Mouse (Mus musculus): ENCODE results near the gene Cradd. TPM values are rescaled to one million over a fixed set of nuclear protein-coding genes. Genes with fewer than 3 reads are reported as not detected.

Gene Cradd
- total RNA-seq, 2 experiments from 2014 or later: 13.5 to 14.3 TPM

DNA sequence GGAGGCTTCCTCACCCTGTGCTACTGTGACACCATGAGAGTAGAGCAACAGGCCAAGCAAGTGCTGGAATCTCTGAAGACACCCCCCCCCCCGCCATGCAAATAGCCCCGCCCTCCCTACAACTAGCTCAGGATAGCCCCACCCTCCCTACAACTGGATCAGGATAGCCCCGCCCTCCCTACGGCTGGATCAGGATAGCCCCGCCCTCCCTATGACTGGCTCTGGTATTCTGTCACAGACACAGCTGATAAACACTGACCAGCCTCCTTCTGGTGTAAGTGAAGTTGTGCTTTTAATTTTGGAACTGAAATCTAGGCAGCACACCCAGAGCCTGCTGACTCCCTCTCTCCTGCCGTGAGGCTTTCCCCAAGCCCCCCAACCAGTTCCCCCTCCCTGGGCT, 75.6 kb downstream of the Cradd start:
- no peak for DNase-seq (ENCODE audit: low spot score in 2 of 2)

DNA sequence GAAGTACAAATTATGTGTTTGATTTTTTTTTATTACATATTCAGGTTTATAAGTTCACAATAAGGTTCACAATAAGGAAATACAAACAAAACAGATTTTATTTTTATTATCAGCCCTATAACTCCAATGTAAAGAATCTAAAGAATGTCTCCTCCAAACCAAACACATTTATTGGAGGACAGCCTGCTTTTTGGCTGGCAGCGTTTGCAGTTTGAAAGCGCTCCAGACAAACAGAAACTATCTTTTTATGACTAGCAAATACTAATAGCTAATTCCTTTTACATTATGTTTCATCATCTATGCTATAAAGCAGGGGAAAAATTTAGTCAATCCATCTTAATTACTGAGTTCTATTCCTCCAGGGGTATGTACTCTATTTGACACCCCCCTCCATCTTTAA, 77.2 kb downstream of the Cradd start:
- DNase-seq (ENCODE audit: low spot score in 2 of 2): no peak

DNA sequence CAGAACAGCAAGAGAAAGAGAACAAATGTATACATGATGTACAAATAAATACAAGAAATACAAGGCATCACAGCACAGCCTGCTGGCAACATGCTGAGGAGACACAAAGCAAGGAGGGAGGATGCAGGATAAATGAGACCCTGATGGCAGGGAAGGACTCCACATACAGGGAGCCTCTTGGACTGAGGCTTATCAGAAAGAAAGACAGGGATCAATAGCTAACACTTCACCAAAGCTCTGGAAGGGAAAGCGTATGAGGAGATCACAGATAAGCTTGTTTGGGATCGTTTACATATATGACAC, 78.3 kb downstream of the Cradd start:
- DNase-seq (ENCODE audit: low spot score in 2 of 2): no peak

DNA sequence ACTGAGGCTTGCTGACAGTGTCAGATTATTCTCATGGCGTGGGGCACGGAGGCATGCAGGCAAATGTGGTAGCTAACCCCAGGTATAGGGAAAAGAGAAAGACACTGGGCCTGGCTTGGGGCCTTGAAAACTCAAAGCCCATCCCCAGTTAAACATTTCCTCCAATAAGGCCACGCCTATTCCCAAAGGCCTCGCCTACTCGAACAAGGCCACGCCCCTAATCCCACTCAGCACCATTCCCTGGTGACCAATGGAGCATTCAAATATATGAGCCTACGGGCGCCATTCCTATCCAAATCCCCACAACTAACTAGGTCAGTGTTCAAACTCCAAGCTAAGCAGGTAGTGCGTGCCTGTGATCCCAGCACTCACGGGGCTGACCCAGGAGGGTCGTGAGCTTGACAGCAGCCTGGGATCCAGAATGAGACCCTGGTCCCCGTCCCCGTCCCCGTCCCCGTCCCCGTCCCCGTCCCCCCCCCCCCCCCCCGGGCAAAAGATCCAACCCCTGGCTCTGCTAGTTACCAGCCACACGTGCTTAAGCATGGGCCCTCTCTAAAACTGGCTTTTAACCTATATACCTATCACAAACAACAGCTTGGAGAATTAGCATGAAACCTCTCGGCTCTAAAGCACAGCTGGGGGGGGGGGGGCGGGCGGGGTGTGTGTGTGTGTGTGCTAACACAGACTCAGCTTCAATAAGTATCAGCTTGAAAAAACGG, 78.8 kb downstream of the Cradd start:
- DNase-seq (ENCODE audit: low spot score in 2 of 2): no peak

DNA sequence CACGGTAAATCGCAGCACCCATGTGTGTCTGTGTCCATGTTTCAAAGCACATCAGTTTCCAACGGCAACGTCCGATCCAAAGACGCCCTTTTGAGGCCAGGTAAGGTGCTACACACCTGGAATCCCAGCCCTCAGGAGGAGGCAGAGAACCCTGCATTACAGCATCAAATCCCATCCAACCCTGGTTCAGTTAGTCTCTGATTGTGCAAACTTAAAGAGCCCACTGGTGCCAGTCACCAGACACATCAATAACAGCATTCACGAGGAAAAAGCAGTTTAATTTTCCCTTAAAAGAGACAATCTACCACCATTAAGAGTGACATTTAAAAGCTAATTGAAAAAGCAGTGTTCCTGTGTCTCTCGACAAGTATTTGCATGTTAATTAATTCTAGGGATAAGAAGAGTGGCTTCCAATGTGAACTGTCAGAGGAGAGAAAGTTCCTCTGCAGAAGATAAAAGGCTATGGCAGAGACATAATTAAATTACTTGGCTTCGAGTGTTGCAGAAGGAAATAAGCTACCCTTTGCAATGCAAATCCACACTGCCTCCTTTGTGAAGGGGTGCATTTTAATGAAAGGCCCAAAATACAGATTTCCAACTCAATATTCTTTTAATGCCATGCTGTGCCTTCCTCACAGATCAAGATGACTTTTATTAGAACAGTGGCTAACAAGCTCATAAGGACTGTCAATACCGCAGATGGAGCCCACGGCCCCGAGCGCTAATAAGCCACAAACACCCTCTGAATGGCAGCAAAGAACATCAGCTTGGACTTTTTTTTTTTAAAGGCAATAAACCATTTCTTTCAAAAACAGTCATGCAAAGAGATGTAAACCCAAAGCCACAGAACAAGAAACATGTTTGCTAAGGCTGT, 84.5 kb downstream of the Cradd start:
- no peak for DNase-seq (ENCODE audit: low spot score in 2 of 2)

DNA sequence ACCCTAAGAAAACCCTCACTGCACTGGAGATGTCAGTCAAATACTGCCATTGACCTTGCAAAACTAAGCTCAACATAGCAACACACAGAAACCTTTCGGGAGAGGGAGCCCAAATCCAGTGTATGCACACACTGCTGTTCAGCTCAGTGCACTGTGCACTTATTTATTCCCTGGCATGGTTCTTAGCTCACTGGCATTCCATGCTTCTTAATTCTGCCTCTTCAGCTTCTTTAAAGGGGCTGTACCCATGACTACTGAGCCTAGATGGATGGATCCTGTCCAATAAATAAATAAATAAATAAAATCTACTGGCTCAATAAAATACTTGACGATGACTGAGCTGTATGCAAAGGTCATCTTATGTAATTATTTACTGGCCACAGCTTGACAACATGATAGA, 85.3 kb downstream of the Cradd start:
- no peak for DNase-seq (ENCODE audit: low spot score in 2 of 2)

DNA sequence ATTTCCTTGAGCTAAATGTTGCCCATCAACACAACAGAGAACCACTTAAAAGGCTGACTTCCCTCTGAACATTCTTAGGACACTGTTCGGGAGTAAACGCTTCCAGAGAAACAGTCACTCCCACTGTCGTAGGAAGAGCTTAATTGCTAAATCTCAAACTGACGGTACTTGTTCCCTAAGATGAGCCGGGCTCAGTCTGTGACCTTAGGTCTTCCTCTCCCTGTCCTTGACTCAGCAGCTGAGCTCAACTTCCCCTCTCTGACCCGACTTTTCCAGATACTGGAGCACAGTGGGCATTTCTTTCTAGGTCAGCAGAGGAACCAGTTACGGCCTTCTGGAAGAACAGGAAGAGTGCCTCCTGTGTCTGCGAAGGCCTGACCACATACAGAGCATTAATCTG, 87.7 kb downstream of the Cradd start:
- no peak for DNase-seq (ENCODE audit: low spot score in 2 of 2)

DNA sequence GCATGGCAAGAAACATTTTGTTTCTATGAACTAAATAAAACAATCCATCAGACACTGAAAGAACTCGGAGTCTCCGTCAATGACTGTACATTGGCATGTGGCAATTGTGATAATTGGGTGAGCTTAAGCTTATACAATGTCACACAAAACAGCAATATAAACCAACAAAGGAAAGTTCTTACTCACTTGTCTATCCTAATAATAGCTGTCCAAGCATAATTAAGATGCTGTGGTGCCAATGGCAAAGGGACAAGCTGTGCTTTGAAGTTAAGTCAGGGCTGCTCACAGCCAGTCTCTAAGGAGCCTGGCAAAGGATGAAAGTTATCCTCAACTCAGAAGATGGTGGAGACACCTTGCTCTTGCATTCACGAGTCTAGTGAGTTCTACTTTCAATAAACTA, 89.3 kb downstream of the Cradd start:
- DNase-seq (ENCODE audit: low spot score in 2 of 2): no peak

DNA sequence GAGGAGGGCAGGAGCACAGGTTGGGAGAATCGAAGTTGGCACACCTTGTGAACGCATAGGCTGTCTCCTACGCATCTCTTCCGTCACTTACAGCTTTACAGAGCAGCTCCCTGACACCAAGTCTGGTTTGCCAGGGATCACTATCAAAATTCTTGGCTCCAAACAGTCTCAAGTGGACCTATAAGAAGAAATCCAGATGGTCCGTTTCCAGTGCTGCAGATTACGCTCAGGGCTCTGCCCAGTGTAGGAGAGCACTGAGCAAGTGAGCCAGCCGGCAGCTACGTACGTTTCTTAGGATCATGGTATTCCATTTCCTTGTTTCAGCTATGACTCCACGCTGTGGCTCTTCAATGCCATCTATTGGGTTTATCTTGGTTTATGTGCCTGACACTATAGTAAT, 90.9 kb downstream of the Cradd start:
- DNase-seq (ENCODE audit: low spot score in 2 of 2): no peak

DNA sequence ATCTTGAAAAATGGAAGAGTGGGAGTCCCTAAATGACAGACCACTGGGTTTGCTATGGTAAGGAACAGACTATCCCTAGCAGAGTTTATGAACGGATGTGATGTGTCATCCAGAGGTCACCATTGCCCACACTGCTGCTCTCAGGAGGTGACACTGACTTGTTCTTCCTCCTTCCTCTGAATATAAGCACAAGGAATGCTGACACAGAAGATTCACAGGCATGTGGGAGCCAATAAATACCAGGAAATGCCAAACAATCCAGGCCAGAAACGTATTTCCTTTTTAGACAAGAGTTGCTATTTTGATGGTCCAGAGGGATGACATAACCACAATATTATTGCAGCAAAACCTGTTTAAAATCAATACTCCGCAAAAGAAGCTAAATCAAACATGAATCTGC, 91.4 kb downstream of the Cradd start:
- DNase-seq (ENCODE audit: low spot score in 2 of 2): no peak

DNA sequence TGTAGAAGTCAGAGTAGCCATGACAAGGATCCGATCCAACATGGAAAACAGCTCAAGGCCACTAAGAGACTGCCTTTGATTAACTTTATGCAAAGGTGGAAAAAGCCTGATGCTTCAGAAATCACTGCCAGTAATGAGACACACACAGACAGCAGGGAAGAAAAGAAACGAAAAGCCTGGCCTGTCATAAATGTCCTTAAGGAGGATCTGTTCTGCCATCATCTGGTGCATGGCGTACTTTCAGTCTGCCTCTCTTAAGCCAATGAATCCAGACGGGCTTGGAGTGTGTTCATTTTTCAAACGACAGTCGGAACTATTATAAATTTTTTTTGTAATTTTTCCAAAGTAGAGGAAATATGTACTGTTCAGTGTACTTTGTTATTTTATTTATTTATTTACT, 95.7 kb downstream of the Cradd start:
- DNase-seq (ENCODE audit: low spot score in 2 of 2): no peak

DNA sequence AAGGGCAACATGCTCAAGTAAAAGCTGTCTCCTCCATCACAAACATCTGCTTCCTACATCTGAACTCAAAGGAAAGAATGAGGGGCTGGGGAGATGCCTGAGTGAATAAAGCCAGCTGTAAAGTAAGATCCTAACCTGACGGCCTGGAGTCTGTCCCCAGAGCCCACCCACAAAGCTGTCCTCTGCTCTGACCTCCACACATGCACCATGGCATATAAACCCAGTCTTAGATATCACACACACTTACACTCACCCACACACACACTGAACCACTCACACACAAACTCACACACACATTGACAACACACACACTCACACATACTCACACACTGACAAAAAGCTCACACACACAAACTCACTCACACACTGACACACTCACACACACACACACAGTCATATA, 96.3 kb downstream of the Cradd start:
- DNase-seq (ENCODE audit: low spot score in 2 of 2): no peak

DNA sequence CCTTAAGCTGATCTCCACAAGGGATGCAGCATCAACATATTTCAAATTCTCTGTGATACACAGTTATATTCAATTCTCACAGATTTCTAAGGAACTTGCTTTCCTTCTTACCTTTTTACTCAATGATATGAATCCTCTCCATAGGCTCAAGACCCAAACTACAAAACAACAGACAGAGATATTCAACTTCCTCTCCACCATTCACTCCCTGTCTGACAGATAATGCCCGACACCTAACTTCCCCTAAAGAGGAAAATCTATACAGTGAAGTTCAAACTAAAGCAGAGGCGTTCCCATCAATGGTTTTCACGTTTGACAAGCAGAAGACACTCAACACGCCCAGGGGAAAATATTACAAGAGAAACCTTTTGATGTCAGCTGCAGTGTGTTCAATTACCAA, 97.2 kb downstream of the Cradd start:
- no peak for DNase-seq (ENCODE audit: low spot score in 2 of 2)

DNA sequence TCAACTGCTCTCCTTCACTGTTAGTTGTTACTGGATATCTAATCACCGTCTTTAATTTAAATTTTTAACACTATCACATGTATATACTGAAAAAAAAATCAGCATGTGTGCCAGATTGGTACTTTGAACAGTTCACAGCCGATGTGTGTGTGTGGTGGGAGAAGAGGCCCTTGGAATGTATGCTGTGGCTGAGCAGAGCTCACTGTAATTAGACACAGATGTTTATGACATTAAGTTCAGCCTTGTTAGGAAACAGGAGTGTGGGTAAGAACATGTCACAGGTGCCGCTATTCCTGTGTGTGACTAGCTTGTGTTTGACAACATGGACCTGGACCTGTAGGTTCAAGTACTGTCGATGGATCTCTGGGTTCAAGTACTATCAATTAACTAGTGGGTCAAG, 98.9 kb downstream of the Cradd start:
- no peak for DNase-seq (ENCODE audit: low spot score in 2 of 2)

DNA sequence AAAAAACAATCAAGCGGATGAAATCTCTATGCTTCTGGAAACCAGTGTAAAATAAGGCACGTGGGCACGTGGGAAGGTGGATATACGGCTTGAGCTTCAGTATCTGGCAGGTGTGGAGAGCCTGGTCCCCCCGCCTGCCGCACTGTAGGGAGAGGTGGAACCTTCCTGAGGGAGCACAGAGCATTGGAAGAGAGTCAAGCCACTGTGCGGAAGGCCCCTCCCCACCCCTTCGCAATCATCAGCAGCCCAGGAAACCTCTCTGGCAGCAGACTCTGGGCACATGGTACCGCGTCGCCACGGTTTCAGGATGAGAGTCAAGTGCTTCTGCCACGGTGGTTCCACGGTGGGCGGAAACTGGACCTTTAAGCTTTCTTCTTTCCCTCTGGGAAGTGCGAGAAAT, 100.7 kb downstream of the Cradd start:
- DNase-seq (ENCODE audit: low spot score in 2 of 2): no peak

DNA sequence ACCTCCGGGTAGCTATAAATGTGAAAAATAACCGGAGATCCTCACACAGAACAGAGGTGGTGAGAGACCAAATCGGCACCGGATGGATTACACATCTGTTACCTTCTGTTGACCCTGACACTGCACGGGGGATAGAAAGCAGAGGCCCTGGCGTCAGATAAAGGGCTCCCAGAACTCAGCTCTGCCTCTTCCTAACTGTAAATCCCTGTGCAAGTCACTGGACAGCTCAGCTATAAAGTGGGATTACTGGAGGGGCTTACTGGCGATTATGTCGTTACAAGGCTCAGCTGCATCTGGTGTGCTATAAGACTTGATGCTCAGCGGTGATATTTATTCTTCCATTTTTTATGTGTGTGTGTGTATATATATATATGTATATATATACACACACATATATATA, 102.0 kb downstream of the Cradd start:
- DNase-seq (ENCODE audit: low spot score in 2 of 2): no peak

DNA sequence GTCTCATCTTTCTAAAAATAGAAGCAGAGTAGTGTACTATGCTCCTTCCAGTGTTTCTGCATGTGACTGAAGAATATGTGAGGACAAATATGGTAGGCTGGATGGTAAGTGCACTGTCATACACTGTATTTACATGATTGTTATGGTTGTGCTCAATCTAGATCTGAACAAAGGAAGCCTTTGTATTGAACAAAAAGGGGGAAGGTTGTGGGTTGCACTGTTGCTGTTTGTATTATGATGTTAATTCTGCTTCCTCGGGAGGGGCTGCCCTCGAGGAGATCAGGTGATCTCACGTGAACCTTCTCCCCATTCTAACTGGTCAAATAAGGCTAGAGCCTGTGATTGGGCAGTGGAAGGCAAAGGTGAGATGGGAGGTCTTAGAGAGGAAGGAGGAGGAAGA, 103.4 kb downstream of the Cradd start:
- DNase-seq (ENCODE audit: low spot score in 2 of 2): no peak

DNA sequence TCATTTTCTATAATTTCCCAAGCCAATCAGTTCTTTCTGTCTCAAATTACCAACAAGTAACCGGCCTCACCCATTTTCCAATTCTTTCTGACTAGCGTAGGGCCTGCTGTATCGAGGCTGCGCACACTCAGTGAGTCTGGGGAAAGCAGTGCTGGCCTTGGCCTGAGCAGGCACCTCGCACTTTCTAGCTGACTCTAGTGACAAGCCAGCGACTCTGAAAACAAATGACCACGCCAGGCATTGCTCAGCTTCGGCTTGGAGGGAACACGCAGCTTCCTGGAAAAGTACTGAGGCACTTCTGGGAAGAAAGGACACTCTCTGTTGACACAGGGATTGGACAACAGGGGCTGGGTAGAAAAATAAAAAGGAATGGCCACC, 105.3 kb downstream of the Cradd start:
- no peak for DNase-seq (ENCODE audit: low spot score in 2 of 2)

DNA sequence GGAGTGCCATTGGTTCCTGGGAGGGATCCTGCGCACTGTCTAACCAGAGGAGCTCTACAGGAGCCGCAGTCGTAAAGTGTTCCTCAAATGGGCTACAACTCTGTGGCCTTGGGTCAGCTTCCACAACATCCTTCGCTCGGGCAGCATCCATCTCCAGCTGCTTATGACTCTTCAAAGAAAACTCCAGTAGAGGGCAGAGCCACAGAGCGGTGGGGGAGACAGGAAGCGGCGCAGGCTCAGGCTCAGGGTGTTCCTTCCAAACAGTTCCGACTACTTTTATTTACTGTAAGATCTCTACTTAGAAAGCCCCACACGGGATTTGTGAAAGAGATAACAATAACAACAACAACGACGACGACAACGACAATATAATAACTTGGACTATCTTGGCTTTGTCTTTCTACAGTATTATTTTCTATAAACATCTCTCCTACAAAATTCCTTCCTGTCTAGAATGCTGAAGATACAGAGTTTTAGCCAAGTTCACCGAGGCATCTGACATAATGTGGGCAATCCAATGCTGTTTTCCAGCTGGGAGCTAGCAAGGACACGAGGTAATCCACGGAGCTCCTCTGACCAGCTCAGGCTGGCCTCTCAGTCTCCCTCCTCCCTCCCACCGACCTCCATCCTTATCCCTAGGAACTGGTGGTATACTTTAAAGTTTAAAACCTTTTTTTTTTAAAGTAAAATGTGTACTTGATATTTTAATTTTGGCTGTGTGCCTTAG, 105.8 kb downstream of the Cradd start:
- DNase-seq (ENCODE audit: low spot score in 2 of 2): no peak

DNA sequence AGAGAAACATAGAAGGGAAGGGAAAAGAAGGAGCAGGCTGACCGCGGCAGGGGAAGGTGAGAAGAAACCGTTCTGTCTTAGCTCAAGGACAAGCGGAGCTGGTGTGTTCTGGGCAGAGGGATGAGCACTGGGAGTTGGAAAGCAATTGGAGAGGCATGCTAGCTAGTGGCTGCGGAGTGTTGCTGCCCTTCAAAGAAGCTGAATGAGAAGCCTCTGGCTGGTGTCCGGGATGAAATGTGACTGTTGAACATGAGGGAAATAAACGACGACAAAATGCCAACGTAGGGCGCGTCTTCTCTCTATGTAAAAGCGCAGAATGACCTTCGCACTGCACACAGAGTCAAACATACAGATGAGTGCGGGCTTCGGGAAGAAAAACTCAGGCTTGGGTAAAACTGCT, 108.6 kb downstream of the Cradd start:
- DNase-seq (ENCODE audit: low spot score in 2 of 2): no peak

DNA sequence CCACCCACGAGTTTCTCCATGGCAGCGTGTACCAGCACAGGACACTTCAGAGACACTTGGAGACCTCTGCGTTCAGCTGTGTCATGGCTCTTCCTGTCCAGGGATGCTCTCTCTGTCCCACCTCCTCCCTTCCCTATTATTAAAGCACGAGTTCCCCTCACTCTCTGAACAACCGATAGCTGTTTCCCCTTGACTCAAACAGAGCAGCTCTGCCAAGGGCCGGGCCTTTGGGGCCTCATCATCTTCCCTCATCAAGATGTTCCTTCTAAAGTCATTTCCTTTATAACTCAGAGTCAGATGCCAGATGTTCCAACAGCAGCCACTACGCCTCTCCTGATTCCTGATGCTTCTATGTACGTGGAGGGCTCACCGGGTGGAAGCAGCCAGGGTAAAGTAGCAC, 110.1 kb downstream of the Cradd start:
- DNase-seq (ENCODE audit: low spot score in 2 of 2): peak in 1 of 2 experiments; percentile 42

DNA sequence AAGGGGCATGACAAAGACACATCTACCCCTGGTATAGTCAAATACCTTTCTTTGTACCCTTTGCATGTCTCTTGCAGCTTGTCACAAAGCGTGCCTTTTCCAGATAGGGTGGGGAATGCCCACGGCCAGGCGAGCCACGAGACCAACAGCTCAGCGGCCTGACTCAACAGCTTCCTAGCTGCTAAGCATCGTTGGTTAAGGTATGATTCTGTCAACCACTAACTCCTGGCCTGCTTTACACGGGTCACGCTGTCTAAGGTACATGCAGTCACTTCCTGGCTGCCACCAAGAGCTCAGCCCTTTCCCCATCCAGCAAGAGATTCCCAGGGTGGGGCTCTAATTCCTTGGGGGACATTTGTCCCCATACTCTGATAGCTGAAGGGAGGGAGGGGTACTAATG, 110.6 kb downstream of the Cradd start:
- no peak for DNase-seq (ENCODE audit: low spot score in 2 of 2)

All from gastrocnemius, postnatal 4 days (tissue).